Mouse (Mus musculus) right cerebral cortex, postnatal 14 days (tissue): ENCODE data around the gene Ccdc9b.
A peak's percentile ranks its signal among the peaks of the same experiment; 100 is the strongest.

Experiments used
- DNase-seq: peaks from one replicate; pipeline ENCODE4 v3.0.0; 2022

Gene Ccdc9b

DNA sequence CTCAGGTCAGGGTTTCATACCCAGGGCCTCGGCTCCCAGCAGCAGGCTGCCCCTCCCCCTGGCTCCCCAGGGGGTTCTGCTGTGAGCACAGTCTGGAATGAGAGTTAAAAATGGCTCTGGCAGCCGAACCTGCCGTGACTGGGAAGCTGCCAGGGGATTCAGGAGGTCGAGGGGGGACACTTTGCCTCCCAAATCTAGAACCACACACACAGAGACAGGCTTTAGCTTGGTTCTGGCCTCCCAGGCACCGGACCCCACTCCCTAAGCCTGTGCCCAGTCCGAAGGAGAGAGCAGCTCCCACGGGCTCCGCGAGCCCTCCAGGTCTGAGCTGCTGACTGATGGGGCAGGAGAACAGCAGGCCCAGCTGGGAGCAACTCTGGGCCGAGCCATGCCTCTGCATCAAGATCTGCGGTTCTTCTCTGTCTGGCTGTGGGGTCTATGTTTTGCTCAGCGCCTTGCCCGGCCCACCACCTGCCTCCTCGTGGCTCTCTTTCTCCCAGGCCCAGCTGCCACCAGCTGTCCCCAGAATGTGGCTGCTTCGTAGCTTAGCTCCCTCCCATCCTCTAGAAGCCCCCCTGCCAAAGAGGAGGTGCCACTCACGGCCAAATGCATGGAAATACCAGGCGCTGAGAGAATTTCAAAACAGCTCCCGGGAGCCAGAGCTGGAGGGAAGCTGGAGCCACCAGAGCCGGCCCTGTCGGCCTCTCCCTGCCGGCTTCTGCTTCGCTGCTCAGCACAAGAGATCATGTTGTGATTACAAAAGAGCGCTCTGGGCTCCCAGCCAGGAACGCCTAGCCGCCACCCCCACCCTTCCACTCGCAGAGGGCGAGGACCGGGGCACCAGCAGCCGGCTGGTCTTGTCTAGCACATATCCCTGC, at the start of gene Ccdc9b:
TSS of gene Ccdc9b (minus strand) at position 756 of the 878 bp plus-strand sequence.
- DNase-seq, result peak; percentile 85

DNA sequence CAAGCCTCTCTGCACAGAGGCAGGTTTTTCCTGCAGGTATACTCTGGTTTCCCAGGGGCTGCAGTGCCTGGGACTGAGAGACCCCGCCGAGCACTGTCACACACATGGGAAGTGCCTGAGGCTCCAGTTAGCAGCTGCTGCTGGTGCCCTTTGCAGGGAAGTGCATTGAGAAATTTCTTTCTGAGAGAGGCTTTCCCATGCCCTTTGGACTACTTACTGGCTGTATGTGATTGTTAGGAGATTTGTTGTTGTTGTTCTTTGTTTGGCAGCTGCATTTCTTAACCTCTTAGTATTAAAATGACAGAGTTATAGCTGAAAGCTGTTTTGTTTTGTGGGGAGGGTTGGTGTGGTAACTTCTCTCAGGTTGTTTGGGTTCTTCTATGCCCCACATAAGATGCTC, 48.4 kb upstream of the Ccdc9b start:
- DNase-seq, result no peak

GRCm38 (mm10) chr2:118806860-118807259, 44.4 kb upstream of the Ccdc9b start:
- no peak for DNase-seq

DNA sequence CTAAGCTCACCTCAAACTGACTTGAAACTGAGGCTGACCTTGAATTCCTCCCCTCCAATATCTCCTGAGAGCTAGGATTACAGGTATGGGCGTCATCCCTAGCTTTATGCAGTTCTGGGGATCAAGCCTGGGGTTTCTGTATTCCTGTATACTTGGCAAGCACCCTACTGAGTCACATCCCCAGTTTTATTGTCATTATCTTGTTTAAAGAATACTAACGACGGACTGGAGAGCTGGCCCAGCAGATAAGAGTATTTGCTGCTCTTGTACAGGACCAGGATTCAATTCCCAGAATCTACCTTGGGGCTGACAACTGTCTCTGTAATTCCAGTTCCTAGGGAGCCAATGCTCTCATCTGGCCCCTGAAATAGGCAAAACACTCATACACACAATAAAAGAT, 43.3 kb upstream of the Ccdc9b start:
- no peak for DNase-seq

DNA sequence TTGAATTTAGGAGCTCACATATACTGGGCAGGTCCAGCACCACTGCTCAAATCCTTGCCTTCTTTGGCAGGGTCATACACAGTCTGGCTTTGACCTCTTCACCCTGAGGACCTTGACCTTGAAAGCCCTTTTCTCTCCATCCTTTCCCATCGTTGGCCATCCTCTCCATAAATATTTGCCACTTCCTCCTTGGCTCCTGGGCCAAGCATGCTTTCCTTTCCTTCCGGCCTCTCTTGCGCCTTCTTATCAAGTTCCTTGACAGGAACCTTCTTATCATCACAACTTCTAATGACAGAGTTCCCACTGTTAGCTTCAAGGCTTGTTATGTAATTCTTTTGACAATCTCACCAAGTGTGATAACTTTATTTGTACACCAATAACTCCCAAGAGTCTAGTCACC, 42.7 kb upstream of the Ccdc9b start:
- DNase-seq, result no peak

GRCm38 (mm10) chr2:118804474-118804873, 42.0 kb upstream of the Ccdc9b start:
- DNase-seq, result no peak

- DNase-seq, result no peak
Observed at GRCm38 (mm10) chr2:118802542-118803118, 40.2 kb upstream of the Ccdc9b start.

GRCm38 (mm10) chr2:118793636-118794035, 31.2 kb upstream of the Ccdc9b start:
- no peak for DNase-seq

DNA sequence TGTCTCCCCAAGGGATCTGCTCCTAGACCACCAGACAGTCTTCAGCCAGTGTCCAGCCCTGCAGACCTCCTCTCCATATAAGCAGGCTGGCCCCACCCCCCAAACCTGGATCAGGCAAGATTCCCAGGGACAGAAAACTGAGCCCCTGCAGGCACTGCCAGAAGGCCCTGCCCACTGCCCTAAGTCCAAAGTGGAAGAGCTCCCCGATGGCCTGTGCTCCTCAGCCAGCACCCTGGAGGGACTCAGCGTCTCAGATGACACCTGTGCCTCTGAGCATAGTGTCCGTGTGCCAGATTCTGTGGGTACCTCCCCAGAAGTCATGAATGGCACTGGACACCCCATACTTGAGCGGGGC, 29.8 kb upstream of the Ccdc9b start:
- no peak for DNase-seq

GRCm38 (mm10) chr2:118791591-118792258, 29.3 kb upstream of the Ccdc9b start:
- no peak for DNase-seq

DNA sequence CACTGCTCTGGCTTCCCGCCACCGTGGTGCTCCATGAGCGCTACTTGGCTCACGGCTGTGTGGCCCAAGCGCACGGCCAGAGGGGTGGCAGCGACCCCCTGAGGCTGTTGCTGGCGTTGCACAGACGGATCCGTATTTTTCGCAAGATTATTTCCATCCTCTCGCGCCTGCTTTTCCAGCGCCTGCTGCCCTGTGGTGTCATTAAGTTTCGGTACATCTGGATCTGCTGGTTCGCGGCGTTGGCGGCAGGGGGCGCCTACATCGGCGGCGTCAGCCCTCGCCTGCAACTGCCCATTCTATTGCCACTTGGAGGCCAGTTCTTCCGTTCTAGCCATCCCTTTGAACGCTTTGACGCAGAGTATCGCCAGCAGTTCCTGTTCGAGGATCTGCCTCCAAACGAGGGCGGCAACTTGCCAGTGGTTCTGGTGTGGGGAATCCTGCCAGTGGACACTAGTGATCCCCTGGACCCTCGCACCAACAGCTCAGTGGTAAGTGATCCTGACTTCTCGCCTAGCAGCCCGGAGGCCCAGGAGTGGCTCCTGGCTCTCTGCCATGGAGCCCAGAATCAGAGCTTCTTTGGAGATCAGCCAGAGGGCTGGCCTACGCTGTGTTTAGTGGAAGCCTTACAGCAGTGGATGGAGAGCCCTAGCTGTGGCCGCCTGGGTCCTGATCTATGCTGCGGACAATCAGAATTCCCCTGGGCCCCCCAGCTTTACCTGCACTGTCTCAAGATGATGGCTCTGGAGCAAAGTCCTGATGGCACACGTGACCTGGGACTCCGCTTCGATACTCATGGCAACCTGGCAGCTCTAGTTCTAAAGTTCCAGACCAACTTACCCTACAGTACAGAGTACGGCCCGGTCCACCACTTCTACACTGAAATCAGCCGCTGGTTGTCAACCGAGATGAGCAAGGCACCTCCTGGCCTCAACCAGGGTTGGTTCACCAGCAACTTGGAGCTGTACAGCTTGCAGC, 28.4 kb upstream of the Ccdc9b start:
- peak; percentile 65 for DNase-seq

DNA sequence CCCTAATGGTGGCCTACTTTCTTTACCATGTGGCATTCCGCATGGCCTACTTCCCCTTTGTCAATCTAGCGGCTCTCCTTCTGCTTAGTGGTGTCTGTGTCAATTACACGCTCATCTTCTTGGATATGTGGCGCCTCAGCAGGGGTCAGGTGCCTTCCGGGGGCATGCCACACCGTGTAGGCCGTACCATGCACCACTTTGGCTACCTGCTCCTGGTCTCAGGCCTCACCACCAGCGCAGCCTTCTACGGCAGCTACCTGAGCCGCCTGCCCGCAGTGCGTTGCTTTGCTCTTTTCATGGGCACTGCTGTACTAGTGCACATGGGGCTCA, 27.7 kb upstream of the Ccdc9b start:
- DNase-seq, result no peak

DNA sequence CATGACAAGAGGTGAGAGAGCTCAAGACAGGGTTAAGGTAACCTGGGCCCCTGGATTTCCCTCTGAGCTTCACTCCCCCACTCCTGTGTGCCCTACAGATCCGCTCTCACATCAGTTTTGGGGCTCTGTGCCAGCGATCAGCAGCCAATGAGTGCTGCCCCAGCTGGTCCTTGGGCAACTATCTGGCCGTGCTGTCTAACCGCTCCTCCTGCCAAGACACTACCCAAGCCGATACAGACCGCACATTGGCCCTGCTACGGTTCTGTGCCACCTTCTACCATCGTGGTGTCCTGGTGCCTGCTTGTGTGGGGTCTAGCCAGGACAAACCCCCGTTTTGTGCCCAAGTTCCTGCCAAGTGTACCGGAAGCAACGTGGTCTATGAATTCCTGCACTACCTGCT, 27.0 kb upstream of the Ccdc9b start:
- DNase-seq, result no peak

GRCm38 (mm10) chr2:118786525-118786924, 24.1 kb upstream of the Ccdc9b start:
- no peak for DNase-seq

- no peak for DNase-seq
Observed at GRCm38 (mm10) chr2:118783663-118784062, 21.2 kb upstream of the Ccdc9b start.

- DNase-seq, result no peak
Observed at GRCm38 (mm10) chr2:118783093-118783492, 20.6 kb upstream of the Ccdc9b start.

DNA sequence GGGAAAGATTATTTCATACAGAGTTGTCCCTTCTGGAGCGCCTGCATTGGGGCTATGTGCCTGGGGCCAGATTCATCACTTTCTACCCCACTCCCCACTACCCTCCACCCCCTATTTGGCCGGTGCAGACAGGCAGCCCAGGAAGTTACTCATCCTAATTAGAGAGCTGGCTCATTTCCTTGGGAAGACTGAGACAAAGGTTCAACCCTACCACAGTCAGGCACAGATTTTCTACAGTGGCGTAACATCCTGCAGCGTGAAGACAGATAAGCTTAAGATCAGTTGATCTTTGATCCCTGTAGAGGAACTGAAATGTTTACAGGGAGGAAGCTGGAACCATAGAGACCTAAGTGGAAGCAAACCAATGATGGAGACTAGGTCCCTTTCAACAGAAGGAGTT, 19.8 kb upstream of the Ccdc9b start:
- no peak for DNase-seq

GRCm38 (mm10) chr2:118781115-118781514, 18.7 kb upstream of the Ccdc9b start:
- DNase-seq, result no peak

DNA sequence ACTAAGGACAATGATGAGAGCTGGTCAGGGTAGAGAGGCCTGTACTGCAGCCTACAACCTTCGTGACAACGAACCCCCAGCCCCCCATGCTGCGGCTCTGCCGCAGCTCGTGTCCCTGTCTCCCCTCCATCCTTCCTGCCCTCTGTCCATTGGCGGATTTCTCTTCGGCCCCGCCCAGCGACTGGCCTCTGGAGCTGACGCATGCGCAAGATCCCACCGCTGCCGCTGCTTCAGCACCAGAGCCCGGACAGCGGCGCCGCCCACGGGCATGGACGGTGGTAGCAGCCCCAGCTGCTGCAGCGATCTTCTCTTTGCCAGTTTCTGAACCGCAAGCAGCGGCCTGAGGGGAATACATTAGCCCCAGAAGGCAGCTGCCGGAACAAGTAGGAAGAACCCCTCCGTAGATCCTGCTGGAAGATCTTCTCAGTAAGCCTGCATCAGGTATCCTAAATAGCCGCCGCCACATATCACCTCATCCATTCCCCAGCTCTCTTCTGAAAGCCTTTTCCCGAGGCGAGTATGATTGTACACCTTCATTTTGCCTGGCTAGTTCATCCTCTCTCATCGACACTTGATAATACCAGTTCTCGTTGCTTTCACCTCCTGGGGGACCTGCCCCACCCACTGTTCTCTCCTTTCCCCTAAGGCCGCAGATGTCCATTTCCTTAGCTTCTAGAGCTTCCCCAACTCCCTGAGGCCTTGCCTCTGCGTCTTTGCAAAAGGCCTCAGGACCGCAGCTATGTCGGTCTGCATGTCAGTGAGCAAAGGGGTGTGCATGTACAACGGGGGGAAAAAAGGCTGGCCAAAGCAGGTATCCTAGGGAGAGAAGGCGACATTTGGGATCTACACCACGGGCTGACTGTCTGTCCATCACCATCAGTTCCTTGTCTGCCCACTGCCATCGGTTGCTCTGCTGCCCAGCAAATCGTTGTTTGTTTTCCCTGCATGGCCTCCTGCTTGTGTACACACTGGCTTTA, 17.3 kb upstream of the Ccdc9b start, which contains the start of gene Disp2:
TSS of gene Disp2 (plus strand) at position 216 of the 977 bp plus-strand sequence.
- peak; percentile 95 for DNase-seq

GRCm38 (mm10) chr2:118779065-118779464, 16.6 kb upstream of the Ccdc9b start:
- DNase-seq, result no peak

DNA sequence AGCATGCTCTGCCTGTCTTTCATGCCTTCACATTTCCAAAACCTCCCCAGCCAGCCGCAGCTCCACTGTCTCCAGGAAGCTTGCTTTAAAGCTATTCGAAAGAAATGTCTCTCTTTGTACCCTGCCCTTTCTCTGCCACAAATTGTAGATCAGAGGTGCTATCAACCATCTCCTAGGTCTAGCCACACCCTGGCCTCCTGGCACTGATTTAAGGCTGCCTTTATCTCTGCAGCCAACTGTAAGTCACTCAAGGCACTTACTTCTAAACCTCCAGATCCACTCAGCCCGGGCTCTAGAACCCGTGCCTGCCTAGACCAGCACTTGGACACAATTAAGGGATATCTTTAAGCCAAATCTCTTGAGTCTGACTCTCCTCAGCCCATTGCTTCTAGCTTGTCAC, 16.0 kb upstream of the Ccdc9b start:
- DNase-seq, result no peak

DNA sequence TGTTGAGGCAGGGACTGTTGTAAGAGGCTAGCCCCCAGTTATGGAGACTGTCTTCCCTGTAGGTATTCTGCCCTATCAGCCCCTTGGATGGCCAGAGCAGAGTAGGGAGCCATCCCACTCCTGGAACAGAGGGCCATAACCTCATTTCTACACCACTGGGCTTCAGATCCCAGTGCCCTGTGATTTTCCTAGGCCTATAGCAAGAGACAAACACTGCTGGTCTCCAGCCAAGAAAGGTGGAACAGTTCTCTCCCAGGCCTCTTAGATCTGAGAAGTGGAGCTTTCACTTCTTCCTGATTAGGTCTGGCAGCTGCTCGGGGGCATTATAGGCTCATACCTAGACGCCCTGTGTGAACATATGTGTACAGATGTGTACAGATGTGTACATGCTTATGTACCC, 13.8 kb upstream of the Ccdc9b start:
- DNase-seq, result no peak
